Mouse (Mus musculus): Measurements from ENCODE around the gene Neb. TPM values are rescaled to one million over a fixed set of nuclear protein-coding genes. Genes with fewer than 3 reads are reported as not detected.

The Neb gene
- polyA plus RNA-seq, 1 experiment from 2014 or later: 2.5 TPM

GRCm38 (mm10) chr2:52310757-52311156 is 67.5 kb downstream of the Neb start:
- WGBS: 70% methylated on average over 4 of the region's 4 CpGs
- no peak overlapping the region for H3K4me3 ChIP-seq
- H3K4me1 ChIP-seq (replicated peaks): peaks cover 6% of the 10 kb centered on the region; the same call in 1 of the 2 replicates
- no peaks in the 10 kb centered on the region for H3K9me3 ChIP-seq (replicated peaks)
- no peaks in the 10 kb centered on the region for H3K36me3 ChIP-seq
- ATAC-seq (replicated peaks; ENCODE audit: insufficient number of reproducible peaks, insufficient read depth, low FRiP score, low read depth): no peak
- no peaks in the 10 kb centered on the region for H3K27me3 ChIP-seq
- no peak overlapping the region for H3K9ac ChIP-seq
- H3K4me2 ChIP-seq: no peak overlapping the region
- no peak overlapping the region for H3K27ac ChIP-seq

- H3K9ac ChIP-seq: no peak overlapping the region
- H3K4me1 ChIP-seq (replicated peaks): peaks cover 6% of the 10 kb centered on the region; the same call in 1 of the 2 replicates
- peak; percentile 69 for ATAC-seq (replicated peaks; ENCODE audit: insufficient number of reproducible peaks, insufficient read depth, low FRiP score, low read depth)
- H3K36me3 ChIP-seq: no peaks in the 10 kb centered on the region
- WGBS: 37% methylated on average over 5 of the region's 5 CpGs
- H3K27me3 ChIP-seq: no peaks in the 10 kb centered on the region
- H3K9me3 ChIP-seq (replicated peaks): no peaks in the 10 kb centered on the region
- H3K4me3 ChIP-seq: no peak overlapping the region
- no peak overlapping the region for H3K4me2 ChIP-seq
- peak overlapping the region; percentile 45 for H3K27ac ChIP-seq
Observed at GRCm38 (mm10) chr2:52306635-52307034, 71.6 kb downstream of the Neb start.

- no peak overlapping the region for H3K9ac ChIP-seq
- no peak overlapping the region for H3K4me2 ChIP-seq
- no peaks in the 10 kb centered on the region for H3K36me3 ChIP-seq
- WGBS: 78% methylated on average over 3 of the region's 3 CpGs
- no peak overlapping the region for H3K4me3 ChIP-seq
- no peaks in the 10 kb centered on the region for H3K9me3 ChIP-seq (replicated peaks)
- H3K27ac ChIP-seq: no peak overlapping the region
- H3K4me1 ChIP-seq (replicated peaks): peaks cover 4% of the 10 kb centered on the region; the same call in 1 of the 2 replicates
- ATAC-seq (replicated peaks; ENCODE audit: insufficient number of reproducible peaks, insufficient read depth, low FRiP score, low read depth): no peak
- H3K27me3 ChIP-seq: no peaks in the 10 kb centered on the region
Observed at GRCm38 (mm10) chr2:52304554-52304953, 73.7 kb downstream of the Neb start.

GRCm38 (mm10) chr2:52303405-52303804 is 74.9 kb downstream of the Neb start:
- no peaks in the 10 kb centered on the region for H3K9me3 ChIP-seq (replicated peaks)
- H3K27ac ChIP-seq: no peak overlapping the region
- no peak overlapping the region for H3K9ac ChIP-seq
- 46% methylated on average over 1 of the region's 1 CpGs for WGBS
- no peaks in the 10 kb centered on the region for H3K36me3 ChIP-seq
- no peak overlapping the region for H3K4me2 ChIP-seq
- H3K27me3 ChIP-seq: no peaks in the 10 kb centered on the region
- ATAC-seq (replicated peaks; ENCODE audit: insufficient number of reproducible peaks, insufficient read depth, low FRiP score, low read depth): no peak
- H3K4me3 ChIP-seq: no peak overlapping the region
- H3K4me1 ChIP-seq (replicated peaks): peaks cover 4% of the 10 kb centered on the region; the same call in 1 of the 2 replicates

- Histone ChIP-seq H3K9ac (no peak overlapping the region), H3K9me3 (replicated peaks) (no peaks in the 10 kb centered on the region), H3K27me3 (no peaks in the 10 kb centered on the region), H3K36me3 (no peaks in the 10 kb centered on the region), H3K4me2 (no peak overlapping the region), H3K4me3 (no peak overlapping the region), H3K4me1 (replicated peaks) (no peaks in the 10 kb centered on the region), H3K27ac (no peak overlapping the region)
- WGBS: 89% methylated on average over 5 of the region's 5 CpGs
- no peak for ATAC-seq (replicated peaks; ENCODE audit: insufficient number of reproducible peaks, insufficient read depth, low FRiP score, low read depth)
Observed at GRCm38 (mm10) chr2:52297969-52298368, 80.3 kb downstream of the Neb start.

- no peak overlapping the region for H3K9ac ChIP-seq
- H3K4me1 ChIP-seq (replicated peaks): no peaks in the 10 kb centered on the region
- no peak overlapping the region for H3K27ac ChIP-seq
- no peak overlapping the region for H3K4me2 ChIP-seq
- H3K9me3 ChIP-seq (replicated peaks): no peaks in the 10 kb centered on the region
- no peaks in the 10 kb centered on the region for H3K36me3 ChIP-seq
- H3K27me3 ChIP-seq: no peaks in the 10 kb centered on the region
- H3K4me3 ChIP-seq: no peak overlapping the region
- no peak for ATAC-seq (replicated peaks; ENCODE audit: insufficient number of reproducible peaks, insufficient read depth, low FRiP score, low read depth)
- WGBS: 76% methylated on average over 9 of the region's 9 CpGs
Observed at GRCm38 (mm10) chr2:52296779-52297178, 81.5 kb downstream of the Neb start.

- H3K9ac ChIP-seq: no peak overlapping the region
- H3K36me3 ChIP-seq: no peaks in the 10 kb centered on the region
- H3K9me3 ChIP-seq (replicated peaks): no peaks in the 10 kb centered on the region
- ATAC-seq (replicated peaks; ENCODE audit: insufficient number of reproducible peaks, insufficient read depth, low FRiP score, low read depth): no peak
- no peak overlapping the region for H3K27ac ChIP-seq
- no peaks in the 10 kb centered on the region for H3K27me3 ChIP-seq
- H3K4me1 ChIP-seq (replicated peaks): peaks cover 5% of the 10 kb centered on the region
- WGBS: 79% methylated on average over 1 of the region's 1 CpGs
- no peak overlapping the region for H3K4me2 ChIP-seq
- H3K4me3 ChIP-seq: no peak overlapping the region
Observed at GRCm38 (mm10) chr2:52287436-52287835, 90.8 kb downstream of the Neb start.

- no peak for ATAC-seq (replicated peaks; ENCODE audit: insufficient number of reproducible peaks, insufficient read depth, low FRiP score, low read depth)
- Histone ChIP-seq H3K27me3 (no peaks in the 10 kb centered on the region), H3K4me1 (replicated peaks) (peaks cover 5% of the 10 kb centered on the region), H3K4me2 (no peak overlapping the region), H3K4me3 (no peak overlapping the region), H3K36me3 (no peaks in the 10 kb centered on the region), H3K27ac (no peak overlapping the region), H3K9me3 (replicated peaks) (no peaks in the 10 kb centered on the region), H3K9ac (no peak overlapping the region)
- WGBS: 65% methylated on average over 6 of the region's 6 CpGs
Observed at GRCm38 (mm10) chr2:52286421-52286820, 91.9 kb downstream of the Neb start.

GRCm38 (mm10) chr2:52272146-52272545 is 106.1 kb downstream of the Neb start:
- Histone ChIP-seq H3K9ac (no peak overlapping the region), H3K4me1 (replicated peaks) (no peaks in the 10 kb centered on the region), H3K4me3 (no peak overlapping the region), H3K27me3 (no peaks in the 10 kb centered on the region), H3K36me3 (no peaks in the 10 kb centered on the region), H3K9me3 (replicated peaks) (no peaks in the 10 kb centered on the region), H3K27ac (no peak overlapping the region), H3K4me2 (no peak overlapping the region)
- WGBS: 46% methylated on average over 1 of the region's 1 CpGs
- no peak for ATAC-seq (replicated peaks; ENCODE audit: insufficient number of reproducible peaks, insufficient read depth, low FRiP score, low read depth)

- H3K4me3 ChIP-seq: no peak overlapping the region
- H3K9ac ChIP-seq: no peak overlapping the region
- no peak overlapping the region for H3K4me2 ChIP-seq
- no peaks in the 10 kb centered on the region for H3K36me3 ChIP-seq
- no peaks in the 10 kb centered on the region for H3K4me1 ChIP-seq (replicated peaks)
- no peak overlapping the region for H3K27ac ChIP-seq
- H3K9me3 ChIP-seq (replicated peaks): no peaks in the 10 kb centered on the region
- WGBS: 86% methylated on average over 8 of the region's 8 CpGs
- H3K27me3 ChIP-seq: no peaks in the 10 kb centered on the region
- no peak for ATAC-seq (replicated peaks; ENCODE audit: insufficient number of reproducible peaks, insufficient read depth, low FRiP score, low read depth)
Observed at GRCm38 (mm10) chr2:52270911-52271310, 107.4 kb downstream of the Neb start.

GRCm38 (mm10) chr2:52262149-52262548 is 116.1 kb downstream of the Neb start:
- WGBS: 32% methylated on average over 2 of the region's 2 CpGs
- H3K27ac ChIP-seq: no peak overlapping the region
- no peaks in the 10 kb centered on the region for H3K4me1 ChIP-seq (replicated peaks)
- no peak for ATAC-seq (replicated peaks; ENCODE audit: insufficient number of reproducible peaks, insufficient read depth, low FRiP score, low read depth)
- no peak overlapping the region for H3K4me3 ChIP-seq
- H3K9me3 ChIP-seq (replicated peaks): no peaks in the 10 kb centered on the region
- no peaks in the 10 kb centered on the region for H3K36me3 ChIP-seq
- no peaks in the 10 kb centered on the region for H3K27me3 ChIP-seq
- no peak overlapping the region for H3K4me2 ChIP-seq
- no peak overlapping the region for H3K9ac ChIP-seq

- Histone ChIP-seq H3K36me3 (no peaks in the 10 kb centered on the region), H3K9me3 (replicated peaks) (no peaks in the 10 kb centered on the region), H3K9ac (no peak overlapping the region), H3K27ac (no peak overlapping the region), H3K4me2 (no peak overlapping the region), H3K4me1 (replicated peaks) (no peaks in the 10 kb centered on the region), H3K27me3 (no peaks in the 10 kb centered on the region), H3K4me3 (no peak overlapping the region)
- ATAC-seq (replicated peaks; ENCODE audit: insufficient number of reproducible peaks, insufficient read depth, low FRiP score, low read depth): no peak
- WGBS: 31% methylated on average over 1 of the region's 1 CpGs
Observed at GRCm38 (mm10) chr2:52252037-52252436, 126.2 kb downstream of the Neb start.
